Mouse (Mus musculus): ENCODE results near the gene Slc39a13. TPM values are rescaled to one million over a fixed set of nuclear protein-coding genes. Genes with fewer than 3 reads are reported as not detected.
"Not testable (repeated sequence)": the region's sequence is repeated elsewhere in the genome, so short reads cannot be mapped to it uniquely, and the experiment has no call there.

Gene Slc39a13
- polyA plus RNA-seq, 1 experiment from 2014 or later: 30.4 TPM

DNA sequence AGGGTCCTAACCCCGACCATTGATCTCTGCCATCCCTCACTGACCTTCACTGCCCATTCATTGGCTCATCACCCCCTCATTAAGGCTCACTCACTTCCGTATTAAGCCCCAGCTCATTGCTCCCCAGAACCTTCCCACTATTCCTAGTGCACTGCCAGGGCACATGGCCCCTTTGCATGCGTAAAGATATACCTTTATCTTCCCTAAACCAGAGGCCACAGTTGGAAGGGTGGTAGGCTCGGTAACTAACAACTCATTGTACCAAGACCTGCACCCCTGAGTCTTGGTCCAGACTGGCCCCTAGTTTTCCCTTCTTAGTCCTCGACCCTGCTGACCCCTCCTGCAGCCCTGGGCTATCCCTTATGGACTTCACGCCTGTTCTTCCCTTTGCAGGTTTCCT lies 43.6 kb upstream of the Slc39a13 start:
- Histone ChIP-seq H3K27ac (ENCODE audit: low read length) (no peak overlapping the region), H3K9me3 (replicated peaks; ENCODE audit: control insufficient read depth, low read length, poor library complexity, severe bottlenecking) (no peaks in the 10 kb centered on the region), H3K9ac (ENCODE audit: low read depth, low read length) (no peak overlapping the region), H3K4me1 (ENCODE audit: control insufficient read depth, insufficient read depth, low read length) (no peaks in the 10 kb centered on the region; the same call in 1 of the 2 replicates), H3K4me3 (ENCODE audit: low read depth, low read length) (no peak overlapping the region), H3K27me3 (ENCODE audit: control insufficient read depth, insufficient read depth, low read depth, low read length) (no peaks in the 10 kb centered on the region), H3K36me3 (ENCODE audit: control insufficient read depth, insufficient read depth, low read length) (no peaks in the 10 kb centered on the region), H3K4me2 (ENCODE audit: low read length) (no peak overlapping the region)
- ATAC-seq: no peak
- 70% methylated on average over 6 of the region's 6 CpGs for whole genome bisulfite sequencing

DNA sequence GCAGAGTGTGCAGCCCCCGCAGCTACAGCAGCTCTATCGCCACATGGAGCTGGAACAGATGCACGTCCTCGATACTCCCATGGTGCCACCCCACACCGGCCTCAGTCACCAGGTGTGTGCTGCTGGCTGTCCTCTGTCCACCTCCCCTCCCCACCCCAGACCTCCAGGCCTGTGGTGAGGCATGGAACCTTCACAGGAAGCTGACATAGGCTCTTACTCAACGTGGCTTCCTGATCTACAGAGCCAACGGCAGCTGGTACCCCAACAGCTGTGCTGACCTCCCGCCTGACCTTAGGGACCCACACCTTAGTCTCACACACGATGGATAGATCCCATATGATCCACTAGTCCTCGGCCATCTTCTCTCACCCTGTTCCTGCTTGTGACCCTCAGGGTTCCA lies 43.1 kb upstream of the Slc39a13 start:
- Histone ChIP-seq H3K9ac (ENCODE audit: low read depth, low read length) (no peak overlapping the region), H3K4me3 (ENCODE audit: low read depth, low read length) (no peak overlapping the region), H3K9me3 (replicated peaks; ENCODE audit: control insufficient read depth, low read length, poor library complexity, severe bottlenecking) (no peaks in the 10 kb centered on the region), H3K27me3 (ENCODE audit: control insufficient read depth, insufficient read depth, low read depth, low read length) (no peaks in the 10 kb centered on the region), H3K4me1 (ENCODE audit: control insufficient read depth, insufficient read depth, low read length) (no peaks in the 10 kb centered on the region; the same call in 1 of the 2 replicates), H3K36me3 (ENCODE audit: control insufficient read depth, insufficient read depth, low read length) (no peaks in the 10 kb centered on the region), H3K27ac (ENCODE audit: low read length) (no peak overlapping the region), H3K4me2 (ENCODE audit: low read length) (no peak overlapping the region)
- WGBS: 84% methylated on average over 10 of the region's 10 CpGs
- no peak for ATAC-seq

DNA sequence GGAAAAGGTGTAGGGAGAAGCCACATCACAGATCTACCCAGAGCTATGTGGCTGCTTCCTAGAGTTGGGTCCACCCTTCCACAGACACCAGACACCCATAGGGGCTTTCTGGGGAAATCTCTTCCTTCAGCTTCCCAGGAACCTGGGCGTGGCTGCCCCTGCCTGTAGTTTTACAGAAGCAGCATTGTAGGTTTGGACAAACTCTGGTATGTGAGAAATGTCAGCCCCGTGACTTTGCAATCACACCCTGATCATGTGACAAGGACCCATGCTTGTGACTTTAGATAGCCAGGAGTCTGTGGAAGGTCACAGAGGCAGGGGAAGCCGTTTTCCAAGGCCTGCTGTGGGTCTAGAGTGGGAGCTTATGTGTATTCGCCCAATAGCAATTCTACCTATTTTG lies 42.3 kb upstream of the Slc39a13 start:
- 64% methylated on average over 4 of the region's 4 CpGs for WGBS
- Histone ChIP-seq H3K9me3 (replicated peaks; ENCODE audit: control insufficient read depth, low read length, poor library complexity, severe bottlenecking) (no peaks in the 10 kb centered on the region), H3K27me3 (ENCODE audit: control insufficient read depth, insufficient read depth, low read depth, low read length) (no peaks in the 10 kb centered on the region), H3K9ac (ENCODE audit: low read depth, low read length) (no peak overlapping the region), H3K27ac (ENCODE audit: low read length) (no peak overlapping the region), H3K4me2 (ENCODE audit: low read length) (no peak overlapping the region), H3K4me1 (ENCODE audit: control insufficient read depth, insufficient read depth, low read length) (no peaks in the 10 kb centered on the region; the same call in 1 of the 2 replicates), H3K4me3 (ENCODE audit: low read depth, low read length) (no peak overlapping the region), H3K36me3 (ENCODE audit: control insufficient read depth, insufficient read depth, low read length) (no peaks in the 10 kb centered on the region)
- ATAC-seq: no peak

DNA sequence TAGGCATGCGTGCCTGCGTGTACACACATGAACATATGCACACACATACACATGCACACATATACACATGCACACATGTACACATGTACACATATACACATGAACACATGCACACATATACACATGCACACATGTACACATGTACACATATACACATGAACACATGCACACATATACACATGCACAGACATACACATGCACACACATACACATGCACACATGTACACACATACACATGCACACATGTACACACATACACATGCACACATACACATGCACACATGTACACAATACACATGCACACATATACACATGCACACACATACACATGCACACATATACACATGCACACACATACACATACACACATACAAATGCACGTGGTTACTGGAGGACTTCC lies 41.6 kb upstream of the Slc39a13 start:
- H3K4me2 ChIP-seq (ENCODE audit: low read length); ATAC-seq; H3K27me3 ChIP-seq (ENCODE audit: control insufficient read depth, insufficient read depth, low read depth, low read length); H3K9me3 ChIP-seq (replicated peaks; ENCODE audit: control insufficient read depth, low read length, poor library complexity, severe bottlenecking); H3K27ac ChIP-seq (ENCODE audit: low read length); H3K4me1 ChIP-seq (ENCODE audit: control insufficient read depth, insufficient read depth, low read length); H3K4me3 ChIP-seq (ENCODE audit: low read depth, low read length); H3K9ac ChIP-seq (ENCODE audit: low read depth, low read length); H3K36me3 ChIP-seq (ENCODE audit: control insufficient read depth, insufficient read depth, low read length): not testable (repeated sequence)
- 96% methylated on average over 3 of the region's 3 CpGs for WGBS

DNA sequence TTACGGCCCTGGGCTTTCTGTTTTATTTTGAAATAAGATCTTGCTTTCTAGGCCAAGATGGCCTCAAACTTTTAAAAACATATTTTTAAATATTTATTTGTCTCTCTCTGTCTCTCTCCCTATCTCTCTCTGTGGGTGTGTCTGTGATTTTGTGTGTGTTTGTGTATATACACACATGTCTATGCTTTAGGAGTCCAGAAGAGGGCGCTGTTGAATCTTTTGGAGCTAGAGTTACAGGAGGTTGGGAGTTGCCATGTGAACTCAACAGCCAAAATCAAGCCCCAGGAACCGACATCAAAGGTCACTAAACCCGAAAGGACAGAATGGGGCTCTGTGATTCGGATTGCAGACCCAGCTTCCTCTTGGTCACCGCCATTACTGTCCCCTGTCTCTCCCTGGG lies 40.2 kb upstream of the Slc39a13 start:
- Histone ChIP-seq H3K27ac (ENCODE audit: low read length) (no peak overlapping the region), H3K36me3 (ENCODE audit: control insufficient read depth, insufficient read depth, low read length) (no peaks in the 10 kb centered on the region), H3K4me3 (ENCODE audit: low read depth, low read length) (no peak overlapping the region), H3K4me2 (ENCODE audit: low read length) (no peak overlapping the region), H3K9ac (ENCODE audit: low read depth, low read length) (no peak overlapping the region), H3K4me1 (ENCODE audit: control insufficient read depth, insufficient read depth, low read length) (no peaks in the 10 kb centered on the region; the same call in 1 of the 2 replicates), H3K27me3 (ENCODE audit: control insufficient read depth, insufficient read depth, low read depth, low read length) (no peaks in the 10 kb centered on the region), H3K9me3 (replicated peaks; ENCODE audit: control insufficient read depth, low read length, poor library complexity, severe bottlenecking) (no peaks in the 10 kb centered on the region)
- 70% methylated on average over 6 of the region's 6 CpGs for WGBS
- no peak for ATAC-seq

DNA sequence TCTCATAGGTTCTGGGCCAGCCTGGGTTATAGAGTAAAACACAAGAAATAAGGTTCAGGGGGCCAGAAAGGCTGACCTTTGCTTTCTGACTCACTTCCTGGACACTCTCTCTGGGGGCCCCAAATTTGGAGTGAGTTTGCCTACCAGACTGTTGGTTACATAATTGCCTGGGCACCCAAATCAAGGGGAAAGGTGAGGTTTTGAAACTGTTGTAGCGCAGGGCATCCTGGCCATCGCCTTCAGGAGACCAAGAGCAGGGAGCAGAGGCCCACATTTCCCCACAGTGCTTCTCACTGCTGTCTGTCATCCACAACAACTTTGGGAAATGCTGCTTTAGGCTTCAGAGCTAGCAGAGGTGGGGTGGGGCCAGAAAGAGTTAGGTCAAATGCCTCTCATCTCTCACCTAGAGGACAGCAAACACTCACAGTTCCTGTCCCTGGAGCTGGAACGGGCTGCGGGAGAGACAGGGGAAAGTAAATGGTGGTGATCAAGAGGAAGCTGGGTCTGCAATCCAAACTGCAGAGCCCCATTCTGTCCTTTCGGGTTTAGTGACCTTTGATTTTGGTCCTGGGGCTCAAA lies 39.7 kb upstream of the Slc39a13 start:
- no peak overlapping the region for H3K27ac ChIP-seq (ENCODE audit: low read length)
- no peak for ATAC-seq
- no peaks in the 10 kb centered on the region for H3K9me3 ChIP-seq (replicated peaks; ENCODE audit: control insufficient read depth, low read length, poor library complexity, severe bottlenecking)
- H3K36me3 ChIP-seq (ENCODE audit: control insufficient read depth, insufficient read depth, low read length): no peaks in the 10 kb centered on the region
- H3K4me2 ChIP-seq (ENCODE audit: low read length): no peak overlapping the region
- 93% methylated on average over 5 of the region's 5 CpGs for WGBS
- no peaks in the 10 kb centered on the region for H3K4me1 ChIP-seq (ENCODE audit: control insufficient read depth, insufficient read depth, low read length)
- no peak overlapping the region for H3K4me3 ChIP-seq (ENCODE audit: low read depth, low read length)
- no peak overlapping the region for H3K9ac ChIP-seq (ENCODE audit: low read depth, low read length)
- H3K27me3 ChIP-seq (ENCODE audit: control insufficient read depth, insufficient read depth, low read depth, low read length): no peaks in the 10 kb centered on the region

DNA sequence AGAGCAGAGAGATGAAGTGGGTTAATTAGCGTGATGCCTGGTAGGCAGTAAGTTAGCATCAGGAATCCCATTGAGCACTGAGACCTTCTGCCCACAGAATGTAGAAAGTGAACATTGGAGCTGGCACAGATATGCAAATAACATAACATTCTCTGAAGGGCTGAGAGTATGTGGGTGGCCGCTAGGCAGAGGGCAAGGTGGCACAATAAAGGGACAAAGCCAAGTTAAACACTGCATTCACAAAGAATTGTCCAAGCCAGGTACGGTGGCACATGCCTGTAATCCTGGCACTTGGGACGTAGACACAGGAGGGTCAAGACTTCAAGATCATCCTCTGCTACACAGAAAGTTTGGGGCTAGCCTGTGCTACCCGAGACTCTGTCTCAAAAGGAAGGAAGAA lies 39.0 kb upstream of the Slc39a13 start:
- Histone ChIP-seq H3K4me3 (ENCODE audit: low read depth, low read length) (no peak overlapping the region), H3K36me3 (ENCODE audit: control insufficient read depth, insufficient read depth, low read length) (no peaks in the 10 kb centered on the region), H3K4me1 (ENCODE audit: control insufficient read depth, insufficient read depth, low read length) (no peaks in the 10 kb centered on the region), H3K27me3 (ENCODE audit: control insufficient read depth, insufficient read depth, low read depth, low read length) (no peaks in the 10 kb centered on the region), H3K27ac (ENCODE audit: low read length) (no peak overlapping the region), H3K4me2 (ENCODE audit: low read length) (no peak overlapping the region), H3K9me3 (replicated peaks; ENCODE audit: control insufficient read depth, low read length, poor library complexity, severe bottlenecking) (no peaks in the 10 kb centered on the region), H3K9ac (ENCODE audit: low read depth, low read length) (no peak overlapping the region)
- WGBS: 76% methylated on average over 5 of the region's 5 CpGs
- no peak for ATAC-seq

DNA sequence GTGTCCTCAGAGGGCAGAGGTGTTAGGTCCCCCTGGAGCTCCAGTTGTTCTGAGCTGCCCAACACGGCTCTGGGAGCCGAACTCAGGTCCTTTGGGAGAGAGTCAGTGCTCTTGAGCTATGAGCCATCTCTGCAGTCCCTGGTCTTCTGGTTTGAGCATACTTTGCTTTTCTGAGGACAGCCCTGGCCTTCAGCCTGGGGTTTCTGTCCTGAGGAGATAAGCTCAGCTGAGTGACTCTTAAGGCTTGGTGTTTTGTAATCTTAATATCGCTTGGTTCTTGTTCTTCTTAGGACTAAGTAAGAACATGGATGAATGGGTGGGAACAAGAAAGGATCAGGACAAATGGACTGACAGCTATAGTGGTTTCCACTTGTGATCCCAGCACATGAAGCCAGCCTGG lies 37.9 kb upstream of the Slc39a13 start:
- WGBS: 91% methylated on average over 3 of the region's 3 CpGs
- no peak overlapping the region for H3K27ac ChIP-seq (ENCODE audit: low read length)
- H3K27me3 ChIP-seq (ENCODE audit: control insufficient read depth, insufficient read depth, low read depth, low read length): no peaks in the 10 kb centered on the region
- ATAC-seq: no peak
- H3K9ac ChIP-seq (ENCODE audit: low read depth, low read length): no peak overlapping the region
- H3K4me1 ChIP-seq (ENCODE audit: control insufficient read depth, insufficient read depth, low read length): no peaks in the 10 kb centered on the region
- no peak overlapping the region for H3K4me2 ChIP-seq (ENCODE audit: low read length)
- no peaks in the 10 kb centered on the region for H3K9me3 ChIP-seq (replicated peaks; ENCODE audit: control insufficient read depth, low read length, poor library complexity, severe bottlenecking)
- no peaks in the 10 kb centered on the region for H3K36me3 ChIP-seq (ENCODE audit: control insufficient read depth, insufficient read depth, low read length)
- H3K4me3 ChIP-seq (ENCODE audit: low read depth, low read length): no peak overlapping the region

DNA sequence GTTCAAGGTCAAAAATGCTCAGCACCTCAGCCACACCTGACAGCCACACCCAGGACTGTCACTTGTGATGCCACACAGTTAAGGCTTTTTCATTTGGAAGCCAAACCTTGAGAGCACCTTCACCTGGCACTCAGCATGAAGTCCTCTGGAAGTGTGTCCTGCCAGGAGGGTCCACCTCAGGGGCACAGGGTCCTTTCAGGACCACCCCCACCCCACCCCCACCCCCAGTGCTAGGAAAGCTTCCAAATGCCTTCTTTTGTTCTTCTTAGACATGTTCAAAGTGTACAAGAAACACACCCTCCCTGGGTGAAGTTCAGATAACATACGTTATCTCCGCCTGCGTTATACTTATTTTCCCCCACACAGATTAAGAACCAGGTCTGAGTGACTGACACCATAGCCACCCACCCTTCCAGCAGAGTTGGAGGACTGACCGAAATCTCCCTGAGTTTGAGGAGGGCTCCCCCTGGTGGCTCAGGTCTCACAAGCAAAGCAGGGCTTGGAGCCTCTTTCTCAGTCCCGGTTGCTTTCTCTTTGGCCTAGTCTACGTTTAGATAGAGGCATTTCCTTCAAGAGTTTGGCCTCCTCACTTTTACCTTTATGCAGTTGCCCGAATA lies 31.0 kb upstream of the Slc39a13 start:
- H3K4me2 ChIP-seq (ENCODE audit: low read length): no peak overlapping the region
- no peak overlapping the region for H3K27ac ChIP-seq (ENCODE audit: low read length)
- no peak overlapping the region for H3K9ac ChIP-seq (ENCODE audit: low read depth, low read length)
- WGBS: 6% methylated on average over 7 of the region's 7 CpGs
- no peaks in the 10 kb centered on the region for H3K9me3 ChIP-seq (replicated peaks; ENCODE audit: control insufficient read depth, low read length, poor library complexity, severe bottlenecking)
- no peaks in the 10 kb centered on the region for H3K4me1 ChIP-seq (ENCODE audit: control insufficient read depth, insufficient read depth, low read length)
- no peak overlapping the region for H3K4me3 ChIP-seq (ENCODE audit: low read depth, low read length)
- no peaks in the 10 kb centered on the region for H3K27me3 ChIP-seq (ENCODE audit: control insufficient read depth, insufficient read depth, low read depth, low read length)
- ATAC-seq: peak; percentile 87
- no peaks in the 10 kb centered on the region for H3K36me3 ChIP-seq (ENCODE audit: control insufficient read depth, insufficient read depth, low read length)

Measured in midbrain, embryonic 16.5 days (tissue).